ENCODE assay signal across 8 mouse cellular contexts in genomic region chr3:121104571-121105407, GRCm38 (mm10).
DNase-seq lines count a peak whose midpoint lies in the region; ATAC-seq and TF ChIP-seq lines count a peak whose summit lies in the region.

No protein-coding gene starts in this region.

- ATAC-seq in forebrain, embryonic 13.5 days = peak; percentile 96
- peak; percentile 69 for ATAC-seq in liver, postnatal 0 days
- ATAC-seq in neural tube, embryonic 14.5 days (ENCODE audit: low read depth) = peak; percentile 98

- TF ChIP-seq POLR2A in ES-Bruce4 (IDR thresholded peaks at IDR 0.05; ENCODE audit: insufficient read depth, low read length) = no peak
- no peak for TF ChIP-seq POLR2A in testis, adult 2 months (IDR thresholded peaks at IDR 0.05; ENCODE audit: control insufficient read depth, low read depth, low read length)

- WGBS in forebrain, embryonic 13.5 days = 21% methylated on average over 20 of the region's 20 CpGs
- WGBS in liver, postnatal 0 days (ENCODE audit: insufficient replicate concordance) = 25% methylated on average over 20 of the region's 20 CpGs
- WGBS in neural tube, embryonic 14.5 days = 22% methylated on average over 20 of the region's 20 CpGs

- H3K9ac ChIP-seq in ES-Bruce4 (ENCODE audit: low read depth, poor library complexity, severe bottlenecking) = no peak overlapping the region
- no peak overlapping the region; the same call in 1 of the 2 replicates for H3K9ac ChIP-seq in forebrain, embryonic 13.5 days
- H3K9ac ChIP-seq in liver, postnatal 0 days (replicated peaks) = no peak overlapping the region
- no peak overlapping the region for H3K9ac ChIP-seq in neural tube, embryonic 14.5 days (replicated peaks; ENCODE audit: low read depth, low read length)

- no peaks in the 10 kb centered on the region for H3K36me3 ChIP-seq in ES-Bruce4 (ENCODE audit: control insufficient read depth, insufficient read depth, low read length, poor library complexity, severe bottlenecking)
- H3K36me3 ChIP-seq in forebrain, embryonic 13.5 days (ENCODE audit: poor library complexity, severe bottlenecking) = no peaks in the 10 kb centered on the region
- no peaks in the 10 kb centered on the region for H3K36me3 ChIP-seq in liver, postnatal 0 days (replicated peaks; ENCODE audit: insufficient read depth, low read length)
- H3K36me3 ChIP-seq in neural tube, embryonic 14.5 days (ENCODE audit: control insufficient read depth, insufficient read depth, low read length) = no peaks in the 10 kb centered on the region
- H3K36me3 ChIP-seq in testis, adult 2 months (ENCODE audit: control insufficient read depth, insufficient read depth, low read length) = no peaks in the 10 kb centered on the region

- no peak for TF ChIP-seq EP300 in ES-Bruce4 (IDR thresholded peaks at IDR 0.05; ENCODE audit: insufficient read depth, low read depth, low read length)
- TF ChIP-seq EP300 in liver, postnatal 0 days (IDR thresholded peaks at IDR 0.05; ENCODE audit: low read depth) = no peak

- H3K4me1 ChIP-seq in ES-Bruce4 (ENCODE audit: control insufficient read depth, insufficient read depth, low read length) = no peaks in the 10 kb centered on the region
- H3K4me1 ChIP-seq in forebrain, embryonic 13.5 days = peaks cover 16% of the 10 kb centered on the region
- no peaks in the 10 kb centered on the region for H3K4me1 ChIP-seq in liver, postnatal 0 days (ENCODE audit: insufficient read depth)
- H3K4me1 ChIP-seq in neural tube, embryonic 14.5 days (ENCODE audit: control insufficient read depth, insufficient read depth, low read length) = no peaks in the 10 kb centered on the region
- H3K4me1 ChIP-seq in testis, adult 2 months (ENCODE audit: control insufficient read depth, insufficient read depth, low read length) = peaks cover 2% of the 10 kb centered on the region; the same call in 1 of the 2 replicates

- peaks cover 12% of the 10 kb centered on the region for H3K9me3 ChIP-seq in ES-Bruce4 (replicated peaks; ENCODE audit: control insufficient read depth, insufficient read depth, low read length, poor library complexity, severe bottlenecking)
- peaks cover 5% of the 10 kb centered on the region; the same call in 1 of the 2 replicates for H3K9me3 ChIP-seq in forebrain, embryonic 13.5 days (replicated peaks)
- no peaks in the 10 kb centered on the region for H3K9me3 ChIP-seq in liver, postnatal 0 days (ENCODE audit: low read length)
- no peaks in the 10 kb centered on the region for H3K9me3 ChIP-seq in neural tube, embryonic 14.5 days (ENCODE audit: control insufficient read depth, low read length)

- peak; percentile 80 for TF ChIP-seq CTCF in ES-Bruce4 (IDR thresholded peaks at IDR 0.05; ENCODE audit: low read depth, low read length)
- TF ChIP-seq CTCF in liver, postnatal 0 days (IDR thresholded peaks at IDR 0.05; ENCODE audit: low read depth) = peak; percentile 74
- TF ChIP-seq CTCF in testis, adult 2 months (IDR thresholded peaks at IDR 0.05; ENCODE audit: control insufficient read depth, insufficient read depth, insufficient replicate concordance, low read depth, low read length) = peak; percentile 68; the same call in 1 of the 2 replicates

- H3K4me2 ChIP-seq in forebrain, embryonic 13.5 days = peak overlapping the region; percentile 49
- H3K4me2 ChIP-seq in liver, postnatal 0 days (ENCODE audit: low read depth, low read length) = peak overlapping the region; percentile 56
- peak overlapping the region; percentile 40 for H3K4me2 ChIP-seq in neural tube, embryonic 14.5 days (ENCODE audit: low read depth, low read length)

- H3K27me3 ChIP-seq in ES-Bruce4 (ENCODE audit: control insufficient read depth, insufficient read depth, low read length, poor library complexity, severe bottlenecking) = no peaks in the 10 kb centered on the region
- no peaks in the 10 kb centered on the region for H3K27me3 ChIP-seq in forebrain, embryonic 13.5 days
- H3K27me3 ChIP-seq in liver, postnatal 0 days (ENCODE audit: insufficient read depth, low read length) = no peaks in the 10 kb centered on the region
- H3K27me3 ChIP-seq in neural tube, embryonic 14.5 days (ENCODE audit: control insufficient read depth, insufficient read depth, low read length) = no peaks in the 10 kb centered on the region
- no peaks in the 10 kb centered on the region for H3K27me3 ChIP-seq in testis, adult 2 months (ENCODE audit: control insufficient read depth, insufficient read depth, low read length)

- no peak overlapping the region for H3K4me3 ChIP-seq in ES-Bruce4 (ENCODE audit: low read depth, low read length)
- H3K4me3 ChIP-seq in forebrain, embryonic 13.5 days = peak overlapping the region; percentile 16; the same call in 1 of the 2 replicates
- peak overlapping the region; percentile 28 for H3K4me3 ChIP-seq in liver, postnatal 0 days (ENCODE audit: low read depth, low read length)
- peak overlapping the region; percentile 13; the same call in 1 of the 2 replicates for H3K4me3 ChIP-seq in neural tube, embryonic 14.5 days (ENCODE audit: low read depth, low read length)
- H3K4me3 ChIP-seq in testis, adult 2 months (ENCODE audit: control insufficient read depth, low read depth, low read length) = peak overlapping the region; percentile 38; the same call in 1 of the 2 replicates

- H3K27ac ChIP-seq in ES-Bruce4 (ENCODE audit: insufficient read depth, low read length) = no peak overlapping the region
- H3K27ac ChIP-seq in forebrain, embryonic 13.5 days = no peak overlapping the region; the same call in 1 of the 2 replicates
- H3K27ac ChIP-seq in liver, postnatal 0 days (ENCODE audit: low read depth) = no peak overlapping the region
- H3K27ac ChIP-seq in neural tube, embryonic 14.5 days (ENCODE audit: low read depth, low read length) = no peak overlapping the region
- no peak overlapping the region for H3K27ac ChIP-seq in testis, adult 2 months (ENCODE audit: control insufficient read depth, insufficient read depth, low read depth, low read length)

- intact Hi-C loops in heart, postnatal 14 days (cut with DNase I) = no loop called here

- DNase-seq in c-Kit-positive CD71-negative TER-119-negative erythroid progenitor cells, embryonic 14.5 days (ENCODE audit: low read depth) = peak; percentile 65
- peak; percentile 54 to 72 for DNase-seq in heart, postnatal 14 days
- peak; percentile 89 for DNase-seq in layer of hippocampus, adult 11-12 months (ENCODE audit: low spot score)
- peak; percentile 72 for DNase-seq in liver, postnatal 0 days
